Mouse (Mus musculus) ovary, postnatal 14 days (tissue): ENCODE data around the gene Shank2.

Experiments
- DNase-seq: peaks from one replicate; pipeline ENCODE4 v3.0.0; 2022; ENCODE audit warnings: low spot score

The Shank2 gene

GRCm38 (mm10) chr7:144106352-144107011 is 104.8 kb downstream of the Shank2 start:
- DNase-seq: no peak

- DNase-seq: no peak
These were observed 106.4 kb downstream of the Shank2 start for GRCm38 (mm10) chr7:144108141-144108540.

GRCm38 (mm10) chr7:144111026-144111604 is 109.4 kb downstream of the Shank2 start:
- no peak for DNase-seq

- no peak for DNase-seq
These were observed 110.3 kb downstream of the Shank2 start for GRCm38 (mm10) chr7:144111981-144112380.

- DNase-seq: no peak
These were observed 112.5 kb downstream of the Shank2 start for GRCm38 (mm10) chr7:144114230-144114629.

- no peak for DNase-seq
These were observed 117.8 kb downstream of the Shank2 start for GRCm38 (mm10) chr7:144119562-144119961.

GRCm38 (mm10) chr7:144132699-144133387 is 131.1 kb downstream of the Shank2 start:
- no peak for DNase-seq

GRCm38 (mm10) chr7:144133388-144133998 is 131.8 kb downstream of the Shank2 start:
- DNase-seq: no peak

GRCm38 (mm10) chr7:144134699-144135098 is 133.0 kb downstream of the Shank2 start:
- no peak for DNase-seq

- no peak for DNase-seq
These were observed 136.1 kb downstream of the Shank2 start for GRCm38 (mm10) chr7:144137827-144138226.

- no peak for DNase-seq
These were observed 136.7 kb downstream of the Shank2 start for GRCm38 (mm10) chr7:144138476-144138875.

- no peak for DNase-seq
These were observed 138.0 kb downstream of the Shank2 start for GRCm38 (mm10) chr7:144139691-144140090.

GRCm38 (mm10) chr7:144140470-144140869 is 138.7 kb downstream of the Shank2 start:
- DNase-seq: no peak

GRCm38 (mm10) chr7:144142036-144142435 is 140.3 kb downstream of the Shank2 start:
- DNase-seq: no peak

GRCm38 (mm10) chr7:144143941-144144340 is 142.2 kb downstream of the Shank2 start:
- no peak for DNase-seq

GRCm38 (mm10) chr7:144148111-144148510 is 146.4 kb downstream of the Shank2 start:
- no peak for DNase-seq

- no peak for DNase-seq
These were observed 151.4 kb downstream of the Shank2 start for GRCm38 (mm10) chr7:144153124-144153523.

- DNase-seq: no peak
These were observed 152.0 kb downstream of the Shank2 start for GRCm38 (mm10) chr7:144153682-144154081.

- DNase-seq: no peak
These were observed 156.2 kb downstream of the Shank2 start for GRCm38 (mm10) chr7:144157936-144158335.

GRCm38 (mm10) chr7:144159556-144159955 is 157.8 kb downstream of the Shank2 start:
- DNase-seq: no peak

GRCm38 (mm10) chr7:144160066-144160465 is 158.3 kb downstream of the Shank2 start:
- DNase-seq: no peak

GRCm38 (mm10) chr7:144160646-144161249 is 159.0 kb downstream of the Shank2 start:
- no peak for DNase-seq
